Mouse (Mus musculus): ENCODE measurements around the gene Rnf187. TPM values are rescaled to one million over a fixed set of nuclear protein-coding genes. Genes with fewer than 3 reads are reported as not detected.
A peak's percentile ranks its signal among the peaks of the same experiment; 100 is the strongest.

The Rnf187 gene
- 100 to 1,000 TPM; 445 to 469 TPM for total RNA-seq (2021)
- long read RNA-seq, experiment 1, transcript Rnf187-201 (4 exons, 1,949 nt): major isoform, 838 of 932 reads
- long read RNA-seq, experiment 1, partial matches to known transcripts: 28 of 932 reads
- long read RNA-seq, experiment 1, other reads (novel, unspliced or antisense): 66 of 932 reads
- long read RNA-seq, experiment 2, transcript Rnf187-201 (4 exons, 1,949 nt): major isoform, 663 of 757 reads
- long read RNA-seq, experiment 2, partial matches to known transcripts: 35 of 757 reads
- long read RNA-seq, experiment 2, other reads (novel, unspliced or antisense): 59 of 757 reads

DNA sequence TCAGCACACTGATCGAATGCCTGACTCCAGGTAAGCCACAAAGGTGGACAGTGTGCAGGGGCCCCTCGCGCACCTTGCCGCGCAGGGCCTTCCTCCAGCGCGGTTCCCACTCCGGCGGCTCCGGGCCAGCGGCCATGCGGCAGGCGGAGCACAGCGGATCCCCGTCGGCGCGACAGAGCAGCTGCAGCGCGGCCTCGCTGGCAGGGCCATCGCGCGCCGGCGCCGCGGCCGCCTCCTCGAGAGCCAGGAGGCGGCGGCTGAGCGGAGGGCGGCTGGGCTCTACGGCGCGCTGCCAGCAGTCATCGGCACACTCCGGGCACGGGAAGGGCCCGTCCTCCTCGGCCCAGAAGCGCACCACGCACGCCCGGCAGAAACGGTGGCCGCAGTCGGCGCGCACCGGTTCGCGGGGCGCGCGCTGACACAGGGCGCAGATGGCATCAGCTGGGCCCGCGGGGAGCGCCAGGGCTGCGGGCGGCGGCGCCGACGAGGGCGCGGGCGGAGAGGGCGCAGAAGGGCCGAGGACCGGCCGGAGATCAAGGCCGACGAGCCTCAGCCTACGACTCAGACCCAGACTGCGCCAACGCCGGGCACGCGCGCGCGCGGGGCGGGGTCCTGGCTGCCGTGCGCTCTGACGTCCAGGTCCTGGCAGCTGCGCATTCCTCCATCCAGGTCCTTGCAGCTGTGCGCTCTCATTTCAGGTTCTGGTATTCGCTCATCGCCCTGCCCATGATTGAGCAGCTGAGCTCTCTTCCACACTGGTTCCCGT lies at the start of gene Rnf187:
Gene Rnf187, minus strand, starts transcription at position 595 of the 766 bp plus-strand sequence.
- peak within 1 kb of the TSS; percentile 94 for H3K27ac ChIP-seq
- TF ChIP-seq CTCF (IDR thresholded peaks at IDR 0.05): no peak
- DNase-seq (ENCODE audit: extremely low spot score in 1 of 2, low spot score in 2 of 2): peak; percentile 93
- intact Hi-C loops (cut with DNase I): loop anchor here (2.0 kb wide), 1 partner anchor 22 kb away; no protein-coding TSS in a partner anchor
- peak within 1 kb of the TSS; percentile 97 for H3K4me3 ChIP-seq

DNA sequence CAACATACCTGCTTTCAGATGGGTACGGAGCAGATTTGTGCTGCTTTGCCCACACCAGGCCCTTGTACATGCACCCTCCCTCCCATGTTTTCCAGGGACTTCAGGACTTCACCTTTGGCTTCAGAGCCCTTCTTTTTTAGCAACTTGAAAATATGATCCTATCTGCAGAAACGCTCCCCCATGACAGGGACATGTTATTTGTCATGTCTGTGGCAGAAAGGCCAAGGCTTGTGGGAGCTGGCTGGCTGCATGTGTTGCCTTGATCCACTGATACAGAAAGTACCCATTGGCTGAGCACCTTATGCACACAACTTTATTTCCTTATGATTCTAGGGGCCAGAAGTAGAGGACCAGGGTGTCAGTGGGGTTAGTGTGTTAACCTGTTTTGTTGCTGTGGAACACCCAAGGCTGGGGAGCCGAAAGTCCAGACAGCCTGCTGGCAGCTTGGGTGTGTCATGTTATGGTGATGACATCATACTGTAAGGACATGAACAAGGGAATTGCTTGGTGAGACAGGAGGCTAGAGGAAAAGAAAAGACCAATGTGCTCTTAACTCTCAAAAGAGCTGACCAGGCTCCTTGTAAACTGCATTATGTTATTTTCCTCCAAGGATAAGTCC lies 46.7 kb upstream of the Rnf187 start:
- intact Hi-C loops (cut with DNase I): no loop called here
- DNase-seq (ENCODE audit: extremely low spot score in 1 of 2, low spot score in 2 of 2): no peak
- no peak for TF ChIP-seq CTCF (IDR thresholded peaks at IDR 0.05)
- no peak overlapping the region for H3K27ac ChIP-seq
- no peak overlapping the region for H3K4me3 ChIP-seq

DNA sequence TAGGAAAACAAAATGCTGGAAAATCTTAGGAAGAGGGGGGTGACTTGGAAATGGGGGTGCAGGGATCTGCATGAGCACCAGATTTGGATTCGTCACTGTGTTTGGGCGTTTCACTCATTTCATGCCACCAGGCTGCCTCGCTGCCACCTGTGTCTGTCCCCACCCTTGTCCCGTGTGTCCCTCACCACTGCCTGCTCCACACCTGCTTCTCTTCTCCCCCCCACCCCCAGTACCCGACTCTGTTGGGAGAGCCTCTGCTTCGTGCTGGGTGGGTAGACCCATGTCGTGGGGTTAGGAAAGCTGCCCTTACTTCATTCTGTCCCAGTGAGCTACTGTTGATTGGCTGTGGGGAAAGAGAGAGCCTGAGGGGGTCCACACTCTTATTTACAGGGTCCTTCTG lies 45.9 kb upstream of the Rnf187 start:
- H3K27ac ChIP-seq: no peak overlapping the region
- intact Hi-C loops (cut with DNase I): no loop called here
- no peak for TF ChIP-seq CTCF (IDR thresholded peaks at IDR 0.05)

DNA sequence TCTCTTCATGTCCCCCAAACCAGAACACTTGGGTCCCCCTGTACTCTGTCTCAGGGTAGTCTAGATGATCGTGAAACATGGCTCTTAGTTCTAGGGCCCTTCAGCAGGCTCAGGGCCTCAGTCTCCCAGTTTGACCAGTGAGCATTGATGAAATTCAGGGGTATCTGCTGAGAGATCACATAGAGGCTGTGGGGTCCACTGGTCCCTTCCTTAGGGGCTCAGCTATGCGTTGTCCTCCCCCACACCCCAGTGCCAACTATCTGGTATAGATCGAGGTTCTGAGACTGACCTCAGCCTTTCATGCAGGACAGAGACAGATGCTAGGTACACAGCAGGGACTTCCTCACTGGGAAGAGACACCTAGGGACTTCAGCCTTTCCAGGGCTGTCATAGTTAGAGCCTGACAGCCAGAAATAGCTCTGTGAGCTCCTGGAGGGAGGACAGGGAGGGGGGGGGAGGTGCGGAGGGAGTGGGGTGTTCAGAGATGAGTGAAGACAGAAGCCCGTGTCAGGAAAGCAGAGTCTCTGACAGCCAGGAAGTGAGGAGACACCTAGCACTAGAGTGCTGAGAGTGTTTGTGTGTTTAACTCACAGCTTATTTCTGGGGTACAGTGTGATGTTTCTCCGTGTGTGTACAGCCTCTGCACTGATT lies 45.1 kb upstream of the Rnf187 start:
- DNase-seq (ENCODE audit: extremely low spot score in 1 of 2, low spot score in 2 of 2): no peak
- intact Hi-C loops (cut with DNase I): no loop called here
- no peak for TF ChIP-seq CTCF (IDR thresholded peaks at IDR 0.05)
- H3K4me3 ChIP-seq: no peak overlapping the region
- no peak overlapping the region for H3K27ac ChIP-seq

More for the DNA sequence above, 45.9 kb upstream of the Rnf187 start:
- H3K4me3 ChIP-seq: no peak overlapping the region
- DNase-seq (ENCODE audit: extremely low spot score in 1 of 2, low spot score in 2 of 2): no peak

DNA sequence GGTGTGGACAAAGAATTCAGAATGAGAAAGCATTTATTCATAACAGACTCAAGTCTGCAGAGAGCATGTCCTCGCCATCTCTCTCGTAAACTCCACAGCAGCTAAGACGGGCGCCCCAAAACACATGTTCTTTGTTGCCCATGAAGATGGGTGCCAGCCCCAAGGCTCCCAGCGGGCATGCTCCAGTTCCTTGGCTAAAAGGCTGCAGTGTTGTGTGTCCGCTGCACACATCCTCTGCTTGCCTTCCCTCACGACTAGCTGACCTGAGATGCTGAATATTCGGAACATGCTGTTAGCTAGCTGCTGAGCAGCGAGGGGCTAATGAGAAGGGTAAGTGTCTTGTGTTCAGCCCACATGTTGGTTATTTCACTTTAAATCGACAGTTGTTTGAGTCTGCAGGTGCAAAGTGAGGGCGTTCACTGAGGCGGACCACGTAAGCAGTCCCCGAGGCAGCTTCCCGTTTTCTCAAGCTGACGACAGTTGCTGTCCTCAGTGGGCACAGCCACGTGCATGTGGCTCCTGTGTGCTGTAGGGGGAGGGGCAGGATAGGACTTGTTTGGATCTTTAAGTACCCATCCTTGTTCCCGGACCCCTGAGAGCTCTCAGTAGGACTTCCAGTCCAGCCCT lies 43.9 kb upstream of the Rnf187 start:
- no peak for TF ChIP-seq CTCF (IDR thresholded peaks at IDR 0.05)
- no peak for DNase-seq (ENCODE audit: extremely low spot score in 1 of 2, low spot score in 2 of 2)
- Histone ChIP-seq H3K4me3 (no peak overlapping the region), H3K27ac (peak overlapping the region; percentile 50; the same call in 1 of the 2 replicates)
- intact Hi-C loops (cut with DNase I): no loop called here

DNA sequence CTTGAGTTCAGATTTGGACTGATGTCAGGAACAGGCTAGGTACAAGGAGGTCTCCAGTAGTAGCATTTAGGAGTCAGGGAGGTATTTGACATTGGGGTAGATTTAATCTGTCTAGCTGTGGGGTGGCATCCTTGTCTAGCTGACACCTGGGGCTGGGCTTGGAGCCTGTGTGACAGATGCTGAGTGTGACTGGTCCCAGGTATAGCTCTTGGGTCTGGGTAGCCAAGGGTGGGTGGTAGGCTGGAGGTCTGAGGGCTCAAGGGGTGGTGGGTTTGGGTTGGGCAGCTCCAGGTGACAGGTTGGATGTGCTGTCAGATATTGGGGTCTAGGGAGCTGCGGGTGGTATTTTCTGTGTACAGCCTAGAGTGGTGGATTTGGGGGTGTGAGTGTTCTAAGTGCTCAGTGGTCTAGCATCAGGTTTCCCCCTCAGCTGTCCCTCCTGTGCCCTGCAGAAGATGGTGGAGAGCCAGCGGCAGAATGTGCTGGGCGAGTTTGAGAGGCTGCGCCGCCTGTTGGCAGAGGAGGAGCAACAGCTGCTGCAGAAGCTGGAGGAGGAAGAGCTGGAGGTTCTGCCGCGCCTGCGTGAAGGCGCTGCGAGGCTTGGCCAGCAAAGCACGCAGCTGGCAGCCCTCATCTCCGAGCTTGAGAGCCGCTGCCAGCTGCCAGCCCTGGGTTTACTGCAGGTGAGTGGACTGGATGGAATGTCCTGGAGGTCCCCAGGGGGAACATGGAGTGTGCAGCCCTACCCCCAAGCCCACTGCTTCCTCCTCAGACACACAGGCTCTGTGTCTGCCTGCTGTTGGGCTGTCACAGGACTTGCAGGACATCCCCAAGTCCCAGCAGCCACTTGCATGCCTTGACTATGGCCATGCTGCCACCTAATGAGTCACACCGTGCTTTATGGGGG lies 43.1 kb upstream of the Rnf187 start:
- DNase-seq (ENCODE audit: extremely low spot score in 1 of 2, low spot score in 2 of 2): peak; percentile 74 to 75
- TF ChIP-seq CTCF (IDR thresholded peaks at IDR 0.05): peak; percentile 73
- intact Hi-C loops (cut with DNase I): no loop called here
- H3K4me3 ChIP-seq: no peak overlapping the region
- peak overlapping the region; percentile 50; the same call in 1 of the 2 replicates for H3K27ac ChIP-seq

DNA sequence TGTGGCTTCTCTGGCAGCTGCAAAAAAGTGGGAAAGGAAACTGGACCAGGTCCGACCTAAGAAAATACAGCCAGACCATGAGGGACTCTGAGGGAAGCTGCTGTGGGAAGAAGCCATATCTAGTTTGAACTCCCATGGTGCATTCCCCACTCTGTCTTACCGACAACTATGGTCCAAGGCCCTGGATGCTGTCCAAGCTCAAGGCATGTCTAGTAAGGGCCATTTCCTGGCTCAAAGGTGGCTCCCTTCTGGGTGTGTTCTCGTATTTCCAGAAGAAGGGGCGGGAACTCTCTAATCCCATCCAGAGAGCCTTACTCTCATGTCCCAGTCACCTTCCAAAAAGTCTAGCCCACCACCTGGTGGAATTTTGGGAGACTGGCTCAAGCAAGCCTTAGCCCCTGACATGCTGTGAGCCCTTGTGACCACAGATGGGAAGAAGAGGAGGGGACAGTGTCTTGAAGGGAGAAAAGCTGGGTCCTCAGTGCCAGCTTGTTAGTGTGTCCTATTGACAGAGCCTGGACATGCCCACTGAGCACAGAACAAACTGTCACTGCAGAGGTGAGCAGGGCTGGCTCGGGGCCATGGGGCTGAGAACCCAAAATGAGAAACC lies 41.8 kb upstream of the Rnf187 start:
- DNase-seq (ENCODE audit: extremely low spot score in 1 of 2, low spot score in 2 of 2): no peak
- intact Hi-C loops (cut with DNase I): no loop called here
- no peak for TF ChIP-seq CTCF (IDR thresholded peaks at IDR 0.05)
- H3K27ac ChIP-seq: no peak overlapping the region
- H3K4me3 ChIP-seq: peak overlapping the region; percentile 4; the same call in 1 of the 2 replicates

DNA sequence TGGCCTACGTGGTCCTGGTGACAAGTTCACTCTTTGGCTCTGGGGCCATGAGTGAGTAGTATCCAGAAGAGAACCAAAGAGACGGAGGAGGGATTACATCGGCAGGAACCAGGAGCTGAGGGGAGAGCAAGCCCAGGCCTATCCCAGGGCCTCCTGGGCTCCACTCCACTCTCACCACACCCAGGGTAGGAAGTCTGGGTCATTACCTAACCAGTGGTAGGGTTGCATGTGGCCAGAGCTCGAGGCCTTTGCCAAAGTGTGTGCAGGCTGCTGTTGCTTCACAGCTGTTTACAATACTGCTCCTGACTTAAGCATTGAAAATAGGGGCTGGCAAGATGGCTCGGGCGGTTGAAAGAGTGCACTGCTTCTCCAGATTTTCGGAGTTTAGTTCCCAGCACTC lies 40.9 kb upstream of the Rnf187 start:
- 0 out of 2 replicates have a peak overlapping the region, but pooled peaks have one; percentile 7 for H3K27ac ChIP-seq

DNA sequence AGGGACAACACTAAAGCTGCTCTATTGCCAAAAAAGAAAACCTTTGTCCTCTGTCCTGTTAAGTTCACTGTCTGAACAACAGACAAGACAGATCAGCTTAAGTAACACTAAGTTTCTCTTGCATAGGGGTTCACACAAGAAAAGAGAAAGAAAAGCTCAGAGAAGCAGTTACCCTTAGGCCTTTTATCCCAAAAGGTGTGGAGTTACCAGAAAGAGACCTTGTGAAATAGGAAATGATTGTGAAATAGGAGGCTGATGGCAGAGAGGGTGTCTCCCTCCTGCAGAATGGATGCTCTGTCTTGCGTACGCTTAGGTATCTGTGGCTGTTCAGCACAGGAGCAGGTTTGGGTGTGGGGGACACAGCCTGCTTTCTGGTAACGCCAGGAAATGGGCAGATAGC lies 40.5 kb upstream of the Rnf187 start:
- peak overlapping the region; percentile 74 for H3K4me3 ChIP-seq
- TF ChIP-seq CTCF (IDR thresholded peaks at IDR 0.05): no peak
- DNase-seq (ENCODE audit: extremely low spot score in 1 of 2, low spot score in 2 of 2): no peak
- intact Hi-C loops (cut with DNase I): no loop called here
- H3K27ac ChIP-seq: 0 out of 2 replicates have a peak overlapping the region, but pooled peaks have one; percentile 7

More for the DNA sequence above, 40.9 kb upstream of the Rnf187 start:
- peak overlapping the region; percentile 74 for H3K4me3 ChIP-seq
- DNase-seq (ENCODE audit: extremely low spot score in 1 of 2, low spot score in 2 of 2): no peak
- TF ChIP-seq CTCF (IDR thresholded peaks at IDR 0.05): no peak
- intact Hi-C loops (cut with DNase I): no loop called here

DNA sequence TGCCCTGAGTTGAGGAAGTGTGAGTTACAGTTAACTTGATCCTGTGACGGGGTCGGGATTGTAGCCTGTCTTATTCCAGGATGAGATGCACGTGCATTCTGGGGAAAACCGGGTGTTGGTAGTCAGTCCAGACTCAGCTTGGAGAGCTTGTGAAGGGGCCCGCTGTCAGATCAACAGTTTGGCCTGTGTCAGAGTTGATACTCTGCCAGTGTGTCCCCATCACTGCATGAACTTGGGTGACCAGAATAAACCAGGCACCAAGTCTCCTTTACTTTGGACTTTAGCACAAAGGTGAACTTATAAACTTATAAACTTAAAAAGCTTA lies 40.0 kb upstream of the Rnf187 start:
- DNase-seq (ENCODE audit: extremely low spot score in 1 of 2, low spot score in 2 of 2): no peak
- H3K4me3 ChIP-seq: peak overlapping the region; percentile 74
- H3K27ac ChIP-seq: peak overlapping the region; percentile 89; the same call in 1 of the 2 replicates
- no peak for TF ChIP-seq CTCF (IDR thresholded peaks at IDR 0.05)
- intact Hi-C loops (cut with DNase I): no loop called here

Measured in left cerebral cortex, adult 2 months (tissue).